7 mouse cellular contexts compared by ENCODE assay signal in the genomic region with DNA sequence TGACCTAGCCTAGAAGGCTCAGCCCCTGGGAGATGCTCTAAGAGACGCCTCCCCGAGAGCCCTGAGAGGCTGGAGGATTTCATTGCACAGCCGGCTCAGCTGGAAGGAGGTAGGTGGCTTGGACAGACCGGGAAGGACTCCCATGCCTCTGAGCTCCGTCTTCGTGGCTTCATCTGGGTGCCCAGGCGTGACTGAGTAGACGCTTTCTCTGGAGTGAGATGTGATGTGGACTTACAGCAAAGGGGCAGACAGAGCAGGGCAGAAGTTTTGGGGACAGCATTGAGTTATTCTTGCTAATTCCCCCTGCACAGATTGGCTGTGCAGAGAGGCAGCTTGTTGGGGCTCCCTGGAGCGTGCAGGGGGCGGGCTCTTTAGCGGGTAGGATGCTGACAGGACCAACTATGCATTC. TPM values are rescaled to one million over a fixed set of nuclear protein-coding genes. Genes with fewer than 3 reads are reported as not detected.
DNase-seq lines count a peak whose midpoint lies in the region; ATAC-seq and TF ChIP-seq lines count a peak whose summit lies in the region.

No protein-coding gene starts in this region.

- H3K27me3 ChIP-seq in lung, postnatal 0 days (replicated peaks; ENCODE audit: insufficient read depth, low read length), result no peaks in the 10 kb centered on the region
- H3K27me3 ChIP-seq in forebrain, embryonic 14.5 days (replicated peaks; ENCODE audit: control insufficient read depth, insufficient read depth, low read length), result peaks cover 4% of the 10 kb centered on the region; the same call in 1 of the 2 replicates
- H3K27me3 ChIP-seq in hindbrain, embryonic 16.5 days (replicated peaks; ENCODE audit: control insufficient read depth, insufficient read depth, low read length), result no peaks in the 10 kb centered on the region

- WGBS in lung, postnatal 0 days, result 7% methylated on average over 11 of the region's 11 CpGs
- 7% methylated on average over 11 of the region's 11 CpGs for WGBS in forebrain, embryonic 14.5 days
- WGBS in hindbrain, embryonic 16.5 days, result 11% methylated on average over 11 of the region's 11 CpGs

- peaks cover 30% of the 10 kb centered on the region for H3K4me1 ChIP-seq in lung, postnatal 0 days (ENCODE audit: insufficient read depth, low read depth, low read length)
- peaks cover 24% of the 10 kb centered on the region for H3K4me1 ChIP-seq in forebrain, embryonic 14.5 days (ENCODE audit: control insufficient read depth, insufficient read depth, low read length)
- H3K4me1 ChIP-seq in hindbrain, embryonic 16.5 days (ENCODE audit: control insufficient read depth, insufficient read depth, low read depth, low read length), result peaks cover 28% of the 10 kb centered on the region

- DNase-seq in lung, postnatal 0 days (ENCODE audit: low spot score), result no peak
- no peak for DNase-seq in lung, postnatal 14 days
- DNase-seq in forebrain, embryonic 14.5 days (ENCODE audit: low spot score), result no peak
- DNase-seq in naive thymus-derived CD4-positive, alpha-beta T cell, adult 2 months (ENCODE audit: low read depth), result peak; percentile 40
- no peak for DNase-seq in left cerebral cortex, postnatal 36 days (ENCODE audit: low spot score in 2 of 2)
- DNase-seq in right cerebral cortex, adult 2 months (ENCODE audit: low spot score in 2 of 2), result no peak

- H3K4me2 ChIP-seq in lung, postnatal 0 days (replicated peaks; ENCODE audit: low read depth, low read length), result peak overlapping the region; percentile 37
- peak overlapping the region; percentile 41 for H3K4me2 ChIP-seq in forebrain, embryonic 14.5 days (ENCODE audit: low read length)
- peak overlapping the region; percentile 46 for H3K4me2 ChIP-seq in hindbrain, embryonic 16.5 days (ENCODE audit: low read length)

- intact Hi-C loops in left cerebral cortex, postnatal 36 days (cut with DNase I), result no loop called here

- H3K4me3 ChIP-seq in lung, postnatal 0 days (ENCODE audit: low read depth, low read length), result peak overlapping the region; percentile 15; the same call in 1 of the 2 replicates
- H3K4me3 ChIP-seq in forebrain, embryonic 14.5 days (ENCODE audit: low read depth, low read length), result 0 out of 2 replicates have a peak overlapping the region, but pooled peaks have one; percentile 1
- H3K4me3 ChIP-seq in hindbrain, embryonic 16.5 days (ENCODE audit: low read length), result peak overlapping the region; percentile 30

- TF ChIP-seq CTCF in lung, postnatal 0 days (IDR thresholded peaks at IDR 0.05), result no peak

- no peaks in the 10 kb centered on the region for H3K36me3 ChIP-seq in lung, postnatal 0 days (ENCODE audit: insufficient read depth, low read length)
- no peaks in the 10 kb centered on the region for H3K36me3 ChIP-seq in forebrain, embryonic 14.5 days (ENCODE audit: control insufficient read depth, insufficient read depth, low read length)
- H3K36me3 ChIP-seq in hindbrain, embryonic 16.5 days (ENCODE audit: control insufficient read depth, insufficient read depth, low read length), result no peaks in the 10 kb centered on the region

- no peak; the same call in 1 of the 2 replicates for ATAC-seq in lung, postnatal 0 days
- ATAC-seq in forebrain, embryonic 14.5 days, result no peak
- ATAC-seq in hindbrain, embryonic 16.5 days, result no peak

- peak overlapping the region; percentile 71 for H3K27ac ChIP-seq in lung, postnatal 0 days (ENCODE audit: low read length)
- H3K27ac ChIP-seq in forebrain, embryonic 14.5 days (ENCODE audit: low read depth, low read length), result no peak overlapping the region
- H3K27ac ChIP-seq in hindbrain, embryonic 16.5 days (ENCODE audit: low read depth, low read length), result peak overlapping the region; percentile 36; the same call in 1 of the 2 replicates

- no peaks in the 10 kb centered on the region for H3K9me3 ChIP-seq in lung, postnatal 0 days (ENCODE audit: low read length)
- H3K9me3 ChIP-seq in forebrain, embryonic 14.5 days (replicated peaks; ENCODE audit: control insufficient read depth, low read length), result no peaks in the 10 kb centered on the region
- no peaks in the 10 kb centered on the region for H3K9me3 ChIP-seq in hindbrain, embryonic 16.5 days (ENCODE audit: control insufficient read depth, low read length)

- no peak for TF ChIP-seq EP300 in lung, postnatal 0 days (IDR thresholded peaks at IDR 0.05)

- H3K9ac ChIP-seq in lung, postnatal 0 days (replicated peaks; ENCODE audit: low read depth), result peak overlapping the region; percentile 3; the same call in 1 of the 2 replicates
- peak overlapping the region; percentile 40 for H3K9ac ChIP-seq in forebrain, embryonic 14.5 days (ENCODE audit: low read length)
- H3K9ac ChIP-seq in hindbrain, embryonic 16.5 days (ENCODE audit: low read depth, low read length), result peak overlapping the region; percentile 20

RNA-seq across cellular contexts. Expression of a gene that starts 0.5 kb away (rescaled TPM):
- 7.2 and 9.1 TPM in 2 replicates for polyA plus RNA-seq in lung, postnatal 0 days (2015; fragmentation: Nextera tagmentation; extraction: Ambion mirVana)
- 2.3 and 3.0 TPM in 2 replicates for polyA plus RNA-seq in forebrain, embryonic 14.5 days (2014; fragmentation: Nextera tagmentation; extraction: Ambion mirVana)
- polyA plus RNA-seq in hindbrain, embryonic 16.5 days (2015; fragmentation: Nextera tagmentation; extraction: Ambion mirVana), result 4.4 and 7.0 TPM in 2 replicates
- 1 to 10 TPM; 4.6 to 4.9 TPM for total RNA-seq in left cerebral cortex, postnatal 36 days (2021)

RNA-seq across cellular contexts. Expression of a gene that starts 9.6 kb away (rescaled TPM):
- polyA plus RNA-seq in lung, postnatal 0 days (2015; fragmentation: Nextera tagmentation; extraction: Ambion mirVana), result 21.3 and 22.5 TPM in 2 replicates
- polyA plus RNA-seq in forebrain, embryonic 14.5 days (2014; fragmentation: Nextera tagmentation; extraction: Ambion mirVana), result 21.4 and 22.8 TPM in 2 replicates
- polyA plus RNA-seq in hindbrain, embryonic 16.5 days (2015; fragmentation: Nextera tagmentation; extraction: Ambion mirVana), result 25.7 and 29.1 TPM in 2 replicates
- 10 to 100 TPM; 36.5 to 37.0 TPM for total RNA-seq in left cerebral cortex, postnatal 36 days (2021)

RNA-seq across cellular contexts. Expression of a gene that starts 26.6 kb away (rescaled TPM):
- polyA plus RNA-seq in lung, postnatal 0 days (2015; fragmentation: Nextera tagmentation; extraction: Ambion mirVana), result 30.8 and 44.3 TPM in 2 replicates
- polyA plus RNA-seq in forebrain, embryonic 14.5 days (2014; fragmentation: Nextera tagmentation; extraction: Ambion mirVana), result 3.0 TPM in 2 replicates
- polyA plus RNA-seq in hindbrain, embryonic 16.5 days (2015; fragmentation: Nextera tagmentation; extraction: Ambion mirVana), result 7.1 and 8.1 TPM in 2 replicates
- 10 to 100 TPM; 20.5 to 21.2 TPM for total RNA-seq in left cerebral cortex, postnatal 36 days (2021)

RNA-seq across cellular contexts. Expression of a gene that starts 48.2 kb away (rescaled TPM):
- 4.7 and 4.9 TPM in 2 replicates for polyA plus RNA-seq in lung, postnatal 0 days (2015; fragmentation: Nextera tagmentation; extraction: Ambion mirVana)
- 3.9 and 4.9 TPM in 2 replicates for polyA plus RNA-seq in forebrain, embryonic 14.5 days (2014; fragmentation: Nextera tagmentation; extraction: Ambion mirVana)
- 6.5 and 8.7 TPM in 2 replicates for polyA plus RNA-seq in hindbrain, embryonic 16.5 days (2015; fragmentation: Nextera tagmentation; extraction: Ambion mirVana)
- total RNA-seq in left cerebral cortex, postnatal 36 days (2021), result 10 to 100 TPM; 10.8 to 11.1 TPM
